Mouse (Mus musculus): ENCODE data around the gene Nfkbiz. TPM values are rescaled to one million over a fixed set of nuclear protein-coding genes. Genes with fewer than 3 reads are reported as not detected.

Nfkbiz gene
- polyA plus RNA-seq, 1 experiment from 2014 or later: 1.8 TPM

GRCm38 (mm10) chr16:55821997-55822740 lies 16.5 kb downstream of the Nfkbiz start:
- Histone ChIP-seq H3K4me1 (ENCODE audit: control insufficient read depth, insufficient read depth, low read length) (peaks cover 3% of the 10 kb centered on the region; the same call in 1 of the 2 replicates), H3K9me3 (ENCODE audit: control insufficient read depth, low read length) (no peaks in the 10 kb centered on the region), H3K4me2 (peak overlapping the region; percentile 67), H3K27me3 (ENCODE audit: control insufficient read depth, insufficient read depth, low read length) (peaks cover 4% of the 10 kb centered on the region; the same call in 1 of the 2 replicates), H3K27ac (ENCODE audit: low read depth, low read length) (no peak overlapping the region), H3K9ac (ENCODE audit: low read length) (peak overlapping the region; percentile 72), H3K36me3 (ENCODE audit: control insufficient read depth, insufficient read depth, low read length) (no peaks in the 10 kb centered on the region), H3K4me3 (ENCODE audit: low read depth, low read length) (peak overlapping the region; percentile 67)
- WGBS: under 1% methylated on average over 67 of the region's 67 CpGs
- ATAC-seq (ENCODE audit: low FRiP score): peak; percentile 95
- DNase-seq (ENCODE audit: low spot score, missing footprints): peak; percentile 97

GRCm38 (mm10) chr16:55821571-55821981 lies 17.1 kb downstream of the Nfkbiz start:
- no peak overlapping the region for H3K27ac ChIP-seq (ENCODE audit: low read depth, low read length)
- WGBS: under 1% methylated on average over 35 of the region's 40 CpGs
- no peaks in the 10 kb centered on the region for H3K9me3 ChIP-seq (ENCODE audit: control insufficient read depth, low read length)
- DNase-seq (ENCODE audit: low spot score, missing footprints) (peak; percentile 91), ATAC-seq (ENCODE audit: low FRiP score) (peak; percentile 28)
- H3K4me2 ChIP-seq: peak overlapping the region; percentile 67
- peaks cover 3% of the 10 kb centered on the region; the same call in 1 of the 2 replicates for H3K4me1 ChIP-seq (ENCODE audit: control insufficient read depth, insufficient read depth, low read length)
- peaks cover 4% of the 10 kb centered on the region; the same call in 1 of the 2 replicates for H3K27me3 ChIP-seq (ENCODE audit: control insufficient read depth, insufficient read depth, low read length)
- H3K4me3 ChIP-seq (ENCODE audit: low read depth, low read length): peak overlapping the region; percentile 67
- peak overlapping the region; percentile 72 for H3K9ac ChIP-seq (ENCODE audit: low read length)
- no peaks in the 10 kb centered on the region; the same call in 1 of the 2 replicates for H3K36me3 ChIP-seq (ENCODE audit: control insufficient read depth, insufficient read depth, low read length)

GRCm38 (mm10) chr16:55820916-55821570 lies 17.7 kb downstream of the Nfkbiz start:
- peaks cover 4% of the 10 kb centered on the region; the same call in 1 of the 2 replicates for H3K27me3 ChIP-seq (ENCODE audit: control insufficient read depth, insufficient read depth, low read length)
- peaks cover 3% of the 10 kb centered on the region; the same call in 1 of the 2 replicates for H3K4me1 ChIP-seq (ENCODE audit: control insufficient read depth, insufficient read depth, low read length)
- peak overlapping the region; percentile 67 for H3K4me2 ChIP-seq
- ATAC-seq (ENCODE audit: low FRiP score): no peak
- H3K27ac ChIP-seq (ENCODE audit: low read depth, low read length): no peak overlapping the region
- peak overlapping the region; percentile 67 for H3K4me3 ChIP-seq (ENCODE audit: low read depth, low read length)
- H3K9ac ChIP-seq (ENCODE audit: low read length): peak overlapping the region; percentile 72
- H3K9me3 ChIP-seq (ENCODE audit: control insufficient read depth, low read length): no peaks in the 10 kb centered on the region
- H3K36me3 ChIP-seq (ENCODE audit: control insufficient read depth, insufficient read depth, low read length): peaks cover 2% of the 10 kb centered on the region; the same call in 1 of the 2 replicates
- peak; percentile 90 for DNase-seq (ENCODE audit: low spot score, missing footprints)
- WGBS: 25% methylated on average over 20 of the region's 20 CpGs

- WGBS: 69% methylated on average over 13 of the region's 13 CpGs
- H3K4me3 ChIP-seq (ENCODE audit: low read depth, low read length): no peak overlapping the region
- ATAC-seq (ENCODE audit: low FRiP score) (no peak), DNase-seq (ENCODE audit: low spot score, missing footprints) (peak; percentile 87)
- peak overlapping the region; percentile 67; the same call in 1 of the 2 replicates for H3K4me2 ChIP-seq
- H3K4me1 ChIP-seq (ENCODE audit: control insufficient read depth, insufficient read depth, low read length): peaks cover 3% of the 10 kb centered on the region; the same call in 1 of the 2 replicates
- H3K9ac ChIP-seq (ENCODE audit: low read length): no peak overlapping the region
- H3K36me3 ChIP-seq (ENCODE audit: control insufficient read depth, insufficient read depth, low read length): peaks cover 8% of the 10 kb centered on the region; the same call in 1 of the 2 replicates
- no peaks in the 10 kb centered on the region for H3K9me3 ChIP-seq (ENCODE audit: control insufficient read depth, low read length)
- H3K27me3 ChIP-seq (ENCODE audit: control insufficient read depth, insufficient read depth, low read length): peaks cover 4% of the 10 kb centered on the region; the same call in 1 of the 2 replicates
- no peak overlapping the region for H3K27ac ChIP-seq (ENCODE audit: low read depth, low read length)
These were observed 18.4 kb downstream of the Nfkbiz start for GRCm38 (mm10) chr16:55820161-55820915.

GRCm38 (mm10) chr16:55819186-55819861 lies 19.4 kb downstream of the Nfkbiz start:
- peaks cover 4% of the 10 kb centered on the region; the same call in 1 of the 2 replicates for H3K27me3 ChIP-seq (ENCODE audit: control insufficient read depth, insufficient read depth, low read length)
- H3K36me3 ChIP-seq (ENCODE audit: control insufficient read depth, insufficient read depth, low read length): peaks cover 8% of the 10 kb centered on the region; the same call in 1 of the 2 replicates
- H3K9me3 ChIP-seq (ENCODE audit: control insufficient read depth, low read length): no peaks in the 10 kb centered on the region
- ATAC-seq (ENCODE audit: low FRiP score) (no peak), DNase-seq (ENCODE audit: low spot score, missing footprints) (peak; percentile 56)
- peaks cover 3% of the 10 kb centered on the region; the same call in 1 of the 2 replicates for H3K4me1 ChIP-seq (ENCODE audit: control insufficient read depth, insufficient read depth, low read length)
- H3K9ac ChIP-seq (ENCODE audit: low read length): no peak overlapping the region
- H3K27ac ChIP-seq (ENCODE audit: low read depth, low read length): no peak overlapping the region
- 85% methylated on average over 15 of the region's 15 CpGs for WGBS
- no peak overlapping the region for H3K4me2 ChIP-seq
- H3K4me3 ChIP-seq (ENCODE audit: low read depth, low read length): no peak overlapping the region

- Histone ChIP-seq H3K27ac (ENCODE audit: low read depth, low read length) (no peak overlapping the region), H3K4me3 (ENCODE audit: low read depth, low read length) (no peak overlapping the region), H3K9me3 (ENCODE audit: control insufficient read depth, low read length) (no peaks in the 10 kb centered on the region), H3K4me2 (no peak overlapping the region), H3K4me1 (ENCODE audit: control insufficient read depth, insufficient read depth, low read length) (peaks cover 3% of the 10 kb centered on the region; the same call in 1 of the 2 replicates), H3K27me3 (ENCODE audit: control insufficient read depth, insufficient read depth, low read length) (peaks cover 1% of the 10 kb centered on the region; the same call in 1 of the 2 replicates), H3K36me3 (ENCODE audit: control insufficient read depth, insufficient read depth, low read length) (peaks cover 8% of the 10 kb centered on the region; the same call in 1 of the 2 replicates), H3K9ac (ENCODE audit: low read length) (no peak overlapping the region)
- DNase-seq (ENCODE audit: low spot score, missing footprints): peak; percentile 69
- WGBS: 95% methylated on average over 28 of the region's 28 CpGs
- no peak for ATAC-seq (ENCODE audit: low FRiP score)
These were observed 20.8 kb downstream of the Nfkbiz start for GRCm38 (mm10) chr16:55817717-55818515.

GRCm38 (mm10) chr16:55816202-55816941 lies 22.3 kb downstream of the Nfkbiz start:
- Histone ChIP-seq H3K36me3 (ENCODE audit: control insufficient read depth, insufficient read depth, low read length) (peaks cover 8% of the 10 kb centered on the region; the same call in 1 of the 2 replicates), H3K27ac (ENCODE audit: low read depth, low read length) (no peak overlapping the region), H3K27me3 (ENCODE audit: control insufficient read depth, insufficient read depth, low read length) (no peaks in the 10 kb centered on the region; the same call in 1 of the 2 replicates), H3K9ac (ENCODE audit: low read length) (no peak overlapping the region), H3K9me3 (ENCODE audit: control insufficient read depth, low read length) (no peaks in the 10 kb centered on the region), H3K4me3 (ENCODE audit: low read depth, low read length) (no peak overlapping the region), H3K4me1 (ENCODE audit: control insufficient read depth, insufficient read depth, low read length) (peaks cover 3% of the 10 kb centered on the region; the same call in 1 of the 2 replicates), H3K4me2 (no peak overlapping the region)
- DNase-seq (ENCODE audit: low spot score, missing footprints) (no peak), ATAC-seq (ENCODE audit: low FRiP score) (no peak)
- 94% methylated on average over 13 of the region's 13 CpGs for WGBS
